Mouse (Mus musculus): ENCODE measurements at regions not wholly inside any gene's neighbourhood (a gene's known extent, or its start where the extent isn't known, plus 50 kb on each side); places are given as distances from the start of the nearest gene placed in this dataset.

DNA sequence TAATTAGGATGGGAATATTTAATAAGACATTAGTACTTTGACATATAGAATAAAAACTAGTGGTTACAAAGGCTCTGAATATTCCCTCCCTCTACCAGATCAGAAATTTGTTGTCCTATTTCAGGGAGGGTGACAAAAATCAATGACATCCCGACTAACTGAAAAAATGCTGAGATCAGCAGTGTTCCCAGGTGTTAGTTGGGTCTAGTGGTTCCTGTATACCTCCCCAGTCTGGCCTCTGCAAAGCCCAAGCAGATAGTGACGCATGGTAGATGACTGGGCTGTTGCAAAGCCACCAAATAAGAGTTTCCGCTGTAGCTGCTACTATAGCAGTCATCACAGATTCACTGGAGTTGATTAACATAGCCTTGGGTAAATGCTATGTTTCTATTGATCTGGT is 59.9 kb upstream of the Gm4791 start:
- ATAC-seq (ENCODE audit: low FRiP score): no peak
- TF ChIP-seq CTCF (IDR thresholded peaks at IDR 0.05): no peak
- H3K36me3 ChIP-seq (ENCODE audit: insufficient read depth, low read length): no peaks in the 10 kb centered on the region
- DNase-seq (ENCODE audit: low spot score): no peak
- no peak overlapping the region for H3K4me2 ChIP-seq (ENCODE audit: low read depth, low read length, poor library complexity, severe bottlenecking)
- no peaks in the 10 kb centered on the region for H3K27me3 ChIP-seq (ENCODE audit: insufficient read depth, low read length)
- no peak overlapping the region for H3K9ac ChIP-seq (replicated peaks; ENCODE audit: low read length, poor library complexity, severe bottlenecking)
- WGBS: 77% methylated on average over 3 of the region's 3 CpGs
- H3K4me3 ChIP-seq (ENCODE audit: low read depth, low read length): no peak overlapping the region
- H3K4me1 ChIP-seq (ENCODE audit: insufficient read depth, low read length): no peaks in the 10 kb centered on the region
- H3K9me3 ChIP-seq (ENCODE audit: low read length): no peaks in the 10 kb centered on the region
- no peak overlapping the region for H3K27ac ChIP-seq (ENCODE audit: low read depth, low read length)

DNA sequence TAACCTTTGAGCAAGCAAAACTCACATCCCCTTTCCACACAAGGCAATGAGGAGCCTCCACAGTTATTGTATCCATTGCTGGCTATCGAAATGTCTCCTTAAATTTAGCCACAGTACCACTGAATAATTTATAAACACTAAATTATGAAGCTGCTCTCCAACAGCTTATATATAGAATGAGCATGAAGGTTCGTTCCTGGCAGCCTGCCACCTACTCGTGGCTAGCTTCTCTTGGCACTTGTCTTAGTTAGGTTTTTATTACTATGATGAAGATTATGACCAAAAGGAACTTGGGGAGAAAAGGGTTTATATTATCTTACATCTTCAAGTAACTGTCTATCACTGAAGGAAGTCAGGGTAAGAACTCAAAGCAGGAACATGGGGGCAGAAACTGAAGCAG is 72.9 kb upstream of the Gm4791 start:
- Histone ChIP-seq H3K27me3 (ENCODE audit: insufficient read depth, low read length) (no peaks in the 10 kb centered on the region), H3K4me2 (ENCODE audit: low read depth, low read length, poor library complexity, severe bottlenecking) (no peak overlapping the region), H3K9me3 (ENCODE audit: low read length) (no peaks in the 10 kb centered on the region), H3K27ac (ENCODE audit: low read depth, low read length) (no peak overlapping the region), H3K36me3 (ENCODE audit: insufficient read depth, low read length) (no peaks in the 10 kb centered on the region), H3K4me3 (ENCODE audit: low read depth, low read length) (no peak overlapping the region), H3K4me1 (ENCODE audit: insufficient read depth, low read length) (no peaks in the 10 kb centered on the region), H3K9ac (replicated peaks; ENCODE audit: low read length, poor library complexity, severe bottlenecking) (no peak overlapping the region)
- 65% methylated on average over 3 of the region's 3 CpGs for WGBS
- DNase-seq (ENCODE audit: low spot score): no peak
- ATAC-seq (ENCODE audit: low FRiP score): no peak
- no peak for TF ChIP-seq CTCF (IDR thresholded peaks at IDR 0.05)

DNA sequence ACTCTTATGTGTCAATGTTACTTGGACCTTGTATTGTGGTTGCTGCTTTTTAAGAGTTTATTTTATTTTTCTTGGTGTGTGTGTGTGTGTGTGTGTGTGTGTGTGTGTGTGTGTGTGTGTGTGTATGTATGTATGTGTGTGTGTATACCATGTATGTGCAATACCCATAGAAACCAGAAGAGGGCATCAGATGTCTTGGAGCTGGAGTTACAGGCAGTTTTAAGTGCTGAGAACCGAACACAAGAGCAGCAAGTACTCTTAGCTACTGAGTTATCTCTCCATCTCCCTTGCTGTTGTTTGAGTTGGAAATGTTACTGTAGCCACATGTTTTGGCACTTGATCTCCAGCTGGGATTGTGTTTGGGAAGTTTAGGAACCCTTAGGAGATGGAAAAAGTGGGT is 78.5 kb upstream of the Gm4791 start:
- no peaks in the 10 kb centered on the region for H3K9me3 ChIP-seq (ENCODE audit: low read length)
- no peak overlapping the region for H3K4me3 ChIP-seq (ENCODE audit: low read depth, low read length)
- TF ChIP-seq CTCF (IDR thresholded peaks at IDR 0.05): no peak
- no peak overlapping the region for H3K27ac ChIP-seq (ENCODE audit: low read depth, low read length)
- 95% methylated on average over 1 of the region's 1 CpGs for WGBS
- H3K4me1 ChIP-seq (ENCODE audit: insufficient read depth, low read length): no peaks in the 10 kb centered on the region
- no peaks in the 10 kb centered on the region for H3K36me3 ChIP-seq (ENCODE audit: insufficient read depth, low read length)
- H3K27me3 ChIP-seq (ENCODE audit: insufficient read depth, low read length): no peaks in the 10 kb centered on the region
- DNase-seq (ENCODE audit: low spot score) (no peak), ATAC-seq (ENCODE audit: low FRiP score) (no peak)
- H3K9ac ChIP-seq (replicated peaks; ENCODE audit: low read length, poor library complexity, severe bottlenecking): no peak overlapping the region
- no peak overlapping the region for H3K4me2 ChIP-seq (ENCODE audit: low read depth, low read length, poor library complexity, severe bottlenecking)

DNA sequence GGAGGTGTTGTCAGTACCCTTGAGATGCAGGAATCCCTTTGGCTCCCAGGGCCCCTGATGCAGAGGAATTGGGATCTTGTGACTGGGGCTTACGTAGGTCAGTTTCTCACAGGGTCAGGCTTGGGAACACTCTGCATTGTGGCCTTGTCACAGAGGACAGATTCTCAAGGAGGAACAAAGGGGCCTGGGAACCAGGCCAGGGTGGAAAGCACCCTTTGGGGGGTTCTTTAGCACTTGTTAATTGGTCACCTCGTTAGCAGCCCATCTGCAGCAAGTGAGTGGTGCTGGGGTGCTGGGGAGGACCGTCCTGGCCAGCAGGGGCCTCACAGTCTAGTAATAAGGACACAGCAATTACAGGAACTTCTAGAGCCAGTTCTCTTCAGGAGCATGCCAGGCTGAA is 85.3 kb upstream of the Gm4791 start:
- no peak overlapping the region for H3K27ac ChIP-seq (ENCODE audit: low read depth, low read length)
- no peak overlapping the region for H3K4me3 ChIP-seq (ENCODE audit: low read depth, low read length)
- DNase-seq (ENCODE audit: low spot score): peak; percentile 52
- TF ChIP-seq CTCF (IDR thresholded peaks at IDR 0.05): no peak
- H3K9ac ChIP-seq (replicated peaks; ENCODE audit: low read length, poor library complexity, severe bottlenecking): no peak overlapping the region
- WGBS: 32% methylated on average over 3 of the region's 3 CpGs
- no peaks in the 10 kb centered on the region for H3K4me1 ChIP-seq (ENCODE audit: insufficient read depth, low read length)
- no peak overlapping the region for H3K4me2 ChIP-seq (ENCODE audit: low read depth, low read length, poor library complexity, severe bottlenecking)
- no peaks in the 10 kb centered on the region for H3K36me3 ChIP-seq (ENCODE audit: insufficient read depth, low read length)
- no peaks in the 10 kb centered on the region for H3K9me3 ChIP-seq (ENCODE audit: low read length)
- ATAC-seq (ENCODE audit: low FRiP score): no peak
- no peaks in the 10 kb centered on the region for H3K27me3 ChIP-seq (ENCODE audit: insufficient read depth, low read length)

DNA sequence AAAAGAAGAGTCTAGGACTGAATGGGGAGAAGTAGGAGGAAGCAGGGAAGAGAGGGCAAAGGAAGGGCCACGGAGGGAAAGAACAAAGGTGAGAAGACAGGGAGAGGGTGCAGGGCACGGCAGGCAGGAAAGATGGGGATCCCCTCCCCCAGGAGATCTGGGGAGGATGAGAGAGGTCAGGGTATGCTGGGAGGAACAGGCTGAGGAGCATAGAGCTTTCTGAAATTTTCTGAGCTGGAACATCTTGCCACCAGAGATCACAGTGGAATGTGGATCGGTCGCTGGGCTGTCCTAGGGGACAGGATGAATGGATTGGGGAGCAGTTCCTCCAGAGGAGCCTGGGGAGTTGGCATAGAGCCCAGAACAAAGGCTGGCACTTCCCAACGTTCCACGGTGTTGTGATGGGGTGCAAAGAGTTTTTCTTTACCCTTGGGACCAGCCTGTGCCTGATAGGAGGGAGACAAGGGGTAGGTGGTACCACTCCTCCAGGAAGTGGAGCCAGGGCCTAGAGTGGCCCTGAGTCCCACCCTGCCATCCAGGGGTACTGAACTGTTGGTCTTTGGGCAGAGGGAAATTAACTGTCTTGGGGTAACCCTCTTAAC is 89.0 kb upstream of the Gm4791 start:
- Histone ChIP-seq H3K4me3 (ENCODE audit: low read depth, low read length) (no peak overlapping the region), H3K27ac (ENCODE audit: low read depth, low read length) (no peak overlapping the region), H3K27me3 (ENCODE audit: insufficient read depth, low read length) (no peaks in the 10 kb centered on the region), H3K4me2 (ENCODE audit: low read depth, low read length, poor library complexity, severe bottlenecking) (no peak overlapping the region), H3K9ac (replicated peaks; ENCODE audit: low read length, poor library complexity, severe bottlenecking) (no peak overlapping the region), H3K4me1 (ENCODE audit: insufficient read depth, low read length) (no peaks in the 10 kb centered on the region), H3K36me3 (ENCODE audit: insufficient read depth, low read length) (no peaks in the 10 kb centered on the region), H3K9me3 (ENCODE audit: low read length) (no peaks in the 10 kb centered on the region)
- ATAC-seq (ENCODE audit: low FRiP score) (no peak), DNase-seq (ENCODE audit: low spot score) (peak; percentile 65)
- TF ChIP-seq CTCF (IDR thresholded peaks at IDR 0.05): no peak
- WGBS: 48% methylated on average over 6 of the region's 6 CpGs

DNA sequence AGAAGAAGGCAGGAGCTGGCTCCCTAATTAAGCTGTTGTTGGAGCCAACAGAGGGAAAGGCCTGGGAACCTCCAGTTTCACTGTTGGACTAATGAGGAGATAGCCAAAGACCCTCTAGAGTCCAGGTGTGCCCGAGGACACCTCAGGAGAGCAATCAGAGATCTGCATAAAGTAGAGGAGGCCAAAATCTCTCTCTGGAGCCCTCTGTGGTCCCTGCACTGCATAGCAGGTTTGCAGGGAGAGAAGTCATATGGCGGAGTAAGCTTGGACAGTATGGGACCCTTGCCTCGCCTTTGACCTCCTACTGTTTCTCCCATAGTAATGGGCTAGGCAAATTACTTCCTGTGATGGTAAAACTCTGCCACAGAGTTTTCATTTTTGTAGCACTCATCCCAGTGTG is 93.5 kb upstream of the Gm4791 start:
- WGBS: 84% methylated on average over 3 of the region's 3 CpGs
- no peak for ATAC-seq (ENCODE audit: low FRiP score)

More for the DNA sequence above, 93.5 kb upstream of the Gm4791 start:
- Histone ChIP-seq H3K9me3 (ENCODE audit: low read length) (no peaks in the 10 kb centered on the region), H3K9ac (replicated peaks; ENCODE audit: low read length, poor library complexity, severe bottlenecking) (no peak overlapping the region), H3K36me3 (ENCODE audit: insufficient read depth, low read length) (no peaks in the 10 kb centered on the region), H3K4me3 (ENCODE audit: low read depth, low read length) (no peak overlapping the region), H3K4me1 (ENCODE audit: insufficient read depth, low read length) (no peaks in the 10 kb centered on the region), H3K27ac (ENCODE audit: low read depth, low read length) (no peak overlapping the region), H3K27me3 (ENCODE audit: insufficient read depth, low read length) (no peaks in the 10 kb centered on the region), H3K4me2 (ENCODE audit: low read depth, low read length, poor library complexity, severe bottlenecking) (no peak overlapping the region)
- TF ChIP-seq CTCF (IDR thresholded peaks at IDR 0.05): 0 out of 2 replicates have a peak, but pooled peaks have one; percentile 8
- DNase-seq (ENCODE audit: low spot score): no peak
